Mouse (Mus musculus) MEL (cell line): Measurements from ENCODE around the gene Med24. TPM values are rescaled to one million over a fixed set of nuclear protein-coding genes. Genes with fewer than 3 reads are reported as not detected.
A peak's percentile ranks its signal among the peaks of the same experiment; 100 is the strongest.

Experiments
- DNase-seq: peaks from one replicate; pipeline ENCODE4 v3.0.0; 2011; ENCODE audit warnings: low read depth, low spot score
- H3K27ac ChIP-seq: 2 replicates; pipeline ENCODE4 v1.5.1; 2012; ENCODE audit warnings: low read depth, mild to moderate bottlenecking, control low read depth, low read length, moderate library complexity; ENCODE audit not compliant: control insufficient read depth
- H3K27me3 ChIP-seq, 2 experiments: fragments of 150-350 bp in 1 of 2; sonication (generic) in 1 of 2; 2 replicates each; pipeline ENCODE4 v1.6.1; 2012; ENCODE audit warnings: low read length in 2 of 2, mild to moderate bottlenecking in 2 of 2, improper control_type of control experiment in 1 of 2, moderate library complexity in 1 of 2; ENCODE audit not compliant: insufficient read depth in 2 of 2, control insufficient read depth in 1 of 2
- H3K36me3 ChIP-seq, 2 experiments: 2 replicates each; pipeline ENCODE4 v1.6.1; 2012 to 2014; ENCODE audit warnings: low read length in 2 of 2, improper control_type of control experiment in 1 of 2, inconsistent platforms in 1 of 2, mild to moderate bottlenecking in 1 of 2; ENCODE audit not compliant: insufficient read depth in 2 of 2, control insufficient read depth in 1 of 2
- H3K4me1 ChIP-seq, 2 experiments: fragments of 150-350 bp in 1 of 2; sonication (generic) in 1 of 2; 2 replicates each; pipeline ENCODE4 v1.6.1; 2012; ENCODE audit warnings: low read length in 2 of 2, improper control_type of control experiment in 1 of 2, mild to moderate bottlenecking in 1 of 2; ENCODE audit not compliant: insufficient read depth in 2 of 2, control insufficient read depth in 1 of 2
- H3K4me3 ChIP-seq, 2 experiments: fragments of 150-350 bp in 1 of 2; sonication (generic) in 1 of 2; 2 replicates each; pipeline ENCODE4 v1.5.1; 2012; ENCODE audit warnings: low read depth in 2 of 2, low read length in 2 of 2, mild to moderate bottlenecking in 2 of 2, moderate library complexity in 2 of 2, control low read depth in 1 of 2, improper control_type of control experiment in 1 of 2; ENCODE audit not compliant: control insufficient read depth in 1 of 2, insufficient read depth in 1 of 2
- H3K79me2 ChIP-seq: 2 replicates; pipeline ENCODE4 v1.6.1; 2012; ENCODE audit warnings: mild to moderate bottlenecking, low read length, moderate library complexity; ENCODE audit not compliant: control insufficient read depth, poor library complexity, insufficient read depth
- H3K9ac ChIP-seq: 2 replicates; pipeline ENCODE4 v1.6.1; 2012; ENCODE audit warnings: low read depth, mild to moderate bottlenecking, control low read depth, low read length, moderate library complexity; ENCODE audit not compliant: control insufficient read depth, poor library complexity, severe bottlenecking
- H3K9me3 ChIP-seq: fragments of 150-350 bp; sonication (generic); replicated peaks from 2 replicates; pipeline ENCODE4 v1.6.1; 2012; ENCODE audit warnings: mild to moderate bottlenecking, low read length, improper control_type of control experiment, moderate library complexity; ENCODE audit not compliant: insufficient read depth
- BHLHE40 ChIP-seq: IDR thresholded peaks from 2 replicates; pipeline ENCODE4 v1.6.1; 2012; ENCODE audit warnings: low read depth, mild to moderate bottlenecking, inconsistent platforms, low read length, improper control_type of control experiment, borderline replicate concordance
- CHD1 ChIP-seq: IDR thresholded peaks from 2 replicates; pipeline ENCODE4 v1.6.1; 2012; ENCODE audit warnings: low read depth, mild to moderate bottlenecking, inconsistent platforms, low read length, improper control_type of control experiment
- CHD2 ChIP-seq: IDR thresholded peaks from 2 replicates; pipeline ENCODE4 v1.6.1; 2011; ENCODE audit warnings: low read length, improper control_type of control experiment
- CTCF ChIP-seq, 3 experiments: IDR thresholded peaks in 2 of 3; conservative IDR thresholded peaks in 1 of 3; 2 replicates each; pipeline ENCODE4 v1.5.1; 2011 to 2012; ENCODE audit warnings: low read length in 3 of 3, low read depth in 2 of 3, mild to moderate bottlenecking in 2 of 3, improper control_type of control experiment in 1 of 3, inconsistent platforms in 1 of 3, mixed read lengths in 1 of 3, moderate library complexity in 1 of 3; ENCODE audit not compliant: control insufficient read depth in 1 of 3, insufficient read depth in 1 of 3, poor library complexity in 1 of 3, severe bottlenecking in 1 of 3
- E2F4 ChIP-seq: IDR thresholded peaks from 2 replicates; pipeline ENCODE4 v1.6.1; 2011; ENCODE audit warnings: low read depth, low read length, improper control_type of control experiment, borderline replicate concordance
- ELF1 ChIP-seq: IDR thresholded peaks from 2 replicates; pipeline ENCODE4 v1.6.1; 2014; ENCODE audit warnings: low read depth, mild to moderate bottlenecking, inconsistent platforms, low read length, improper control_type of control experiment, moderate library complexity
- EP300 ChIP-seq, 2 experiments: IDR thresholded peaks; 2 replicates each; pipeline ENCODE4 v1.6.1; 2011; ENCODE audit warnings: improper control_type of control experiment in 2 of 2, low read length in 2 of 2, low read depth in 1 of 2, mild to moderate bottlenecking in 1 of 2
- ETS1 ChIP-seq: IDR thresholded peaks from 2 replicates; pipeline ENCODE4 v1.6.1; 2012; ENCODE audit warnings: low read depth, mild to moderate bottlenecking, inconsistent platforms, low read length, improper control_type of control experiment, moderate library complexity
- GABPA ChIP-seq: IDR thresholded peaks from 2 replicates; pipeline ENCODE4 v1.6.1; 2012; ENCODE audit warnings: low read depth, mild to moderate bottlenecking, inconsistent platforms, low read length, improper control_type of control experiment, moderate library complexity
- GATA1 ChIP-seq: IDR thresholded peaks from 2 replicates; pipeline ENCODE4 v1.6.1; 2011; ENCODE audit warnings: low read depth, low read length, improper control_type of control experiment
- HCFC1 ChIP-seq: IDR thresholded peaks from 2 replicates; pipeline ENCODE4 v1.6.1; 2012; ENCODE audit warnings: low read depth, mild to moderate bottlenecking, inconsistent platforms, low read length, improper control_type of control experiment, moderate library complexity
- JUND ChIP-seq: IDR thresholded peaks from 2 replicates; pipeline ENCODE4 v1.6.1; 2011; ENCODE audit warnings: low read depth, mild to moderate bottlenecking, improper control_type of control experiment, low read length
- KAT2A ChIP-seq: conservative IDR thresholded peaks from 2 replicates; pipeline ENCODE4 v1.6.1; 2012; ENCODE audit warnings: low read depth, low read length, improper control_type of control experiment, inconsistent platforms
- MAX ChIP-seq: IDR thresholded peaks from 2 replicates; pipeline ENCODE4 v1.6.1; 2011; ENCODE audit warnings: low read length, improper control_type of control experiment
- MEF2A ChIP-seq: IDR thresholded peaks from 2 replicates; pipeline ENCODE4 v1.6.1; 2014; ENCODE audit warnings: low read depth, mild to moderate bottlenecking, inconsistent platforms, low read length, improper control_type of control experiment; ENCODE audit not compliant: poor library complexity, insufficient replicate concordance, severe bottlenecking; ENCODE audit errors: extremely low read depth
- MXI1 ChIP-seq: IDR thresholded peaks from 2 replicates; pipeline ENCODE4 v1.6.1; 2011; ENCODE audit warnings: mild to moderate bottlenecking, low read depth, low read length, improper control_type of control experiment
- MYB ChIP-seq: IDR thresholded peaks from 2 replicates; pipeline ENCODE4 v1.6.1; 2011; ENCODE audit warnings: mild to moderate bottlenecking, low read depth, low read length, improper control_type of control experiment
- MYC ChIP-seq: IDR thresholded peaks from 2 replicates; pipeline ENCODE4 v1.6.1; 2011; ENCODE audit warnings: low read depth, mild to moderate bottlenecking, low read length, improper control_type of control experiment, moderate library complexity
- NELFE ChIP-seq: IDR thresholded peaks from 2 replicates; pipeline ENCODE4 v1.6.1; 2011; ENCODE audit warnings: low read depth, low read length, improper control_type of control experiment
- NRF1 ChIP-seq: IDR thresholded peaks from 2 replicates; pipeline ENCODE4 v1.6.1; 2014; ENCODE audit warnings: low read depth, mild to moderate bottlenecking, inconsistent platforms, low read length, improper control_type of control experiment, moderate library complexity; ENCODE audit not compliant: poor library complexity, insufficient read depth, severe bottlenecking
- POLR2A ChIP-seq, 2 experiments: IDR thresholded peaks; 2 replicates each; pipeline ENCODE4 v1.6.1; 2011 to 2012; ENCODE audit warnings: low read length in 2 of 2, mild to moderate bottlenecking in 2 of 2, control low read depth in 1 of 2, improper control_type of control experiment in 1 of 2, low read depth in 1 of 2, moderate library complexity in 1 of 2; ENCODE audit not compliant: control insufficient read depth in 1 of 2, insufficient read depth in 1 of 2, poor library complexity in 1 of 2
- POLR2AphosphoS2 ChIP-seq: IDR thresholded peaks from 2 replicates; pipeline ENCODE4 v1.6.1; 2011; ENCODE audit warnings: low read length, improper control_type of control experiment
- POLR2AphosphoS5 ChIP-seq: IDR thresholded peaks from 2 replicates; pipeline ENCODE4 v1.6.1; 2012; ENCODE audit warnings: low read depth, borderline replicate concordance, mild to moderate bottlenecking, inconsistent platforms, low read length, moderate library complexity, mixed read lengths
- RAD21 ChIP-seq: IDR thresholded peaks from 2 replicates; pipeline ENCODE4 v1.6.1; 2011; ENCODE audit warnings: mild to moderate bottlenecking, low read depth, low read length, improper control_type of control experiment
- RCOR1 ChIP-seq: IDR thresholded peaks from 2 replicates; pipeline ENCODE4 v1.6.1; 2012; ENCODE audit warnings: low read depth, mild to moderate bottlenecking, inconsistent platforms, low read length, improper control_type of control experiment
- SIN3A ChIP-seq: IDR thresholded peaks from 2 replicates; pipeline ENCODE4 v1.6.1; 2012; ENCODE audit warnings: low read length, improper control_type of control experiment, inconsistent platforms
- SMC3 ChIP-seq: IDR thresholded peaks from 2 replicates; pipeline ENCODE4 v1.6.1; 2011; ENCODE audit warnings: low read depth, low read length, improper control_type of control experiment
- TAL1 ChIP-seq: IDR thresholded peaks from 2 replicates; pipeline ENCODE4 v1.6.1; 2012; ENCODE audit warnings: mild to moderate bottlenecking, inconsistent platforms, low read length, moderate library complexity, mixed read lengths
- TBP ChIP-seq: IDR thresholded peaks from 2 replicates; pipeline ENCODE4 v1.8.0; 2011; ENCODE audit warnings: low read depth, low read length, improper control_type of control experiment
- TCF12 ChIP-seq: IDR thresholded peaks from 2 replicates; pipeline ENCODE4 v1.6.1; 2014; ENCODE audit warnings: low read depth, mild to moderate bottlenecking, inconsistent platforms, low read length, improper control_type of control experiment, moderate library complexity
- UBTF ChIP-seq: IDR thresholded peaks from 2 replicates; pipeline ENCODE4 v1.6.1; 2012; ENCODE audit warnings: low read depth, mild to moderate bottlenecking, inconsistent platforms, low read length, improper control_type of control experiment, moderate library complexity, borderline replicate concordance; ENCODE audit not compliant: insufficient read depth
- USF1 ChIP-seq: IDR thresholded peaks from 2 replicates; pipeline ENCODE4 v1.6.1; 2014; ENCODE audit warnings: low read depth, mild to moderate bottlenecking, inconsistent platforms, low read length, improper control_type of control experiment, moderate library complexity
- USF2 ChIP-seq, 2 experiments: IDR thresholded peaks; 2 replicates each; pipeline ENCODE4 v1.6.1; 2011 to 2012; ENCODE audit warnings: improper control_type of control experiment in 2 of 2, low read length in 2 of 2, borderline replicate concordance in 1 of 2, inconsistent platforms in 1 of 2, low read depth in 1 of 2, mild to moderate bottlenecking in 1 of 2; ENCODE audit not compliant: insufficient read depth in 1 of 2
- ZC3H11A ChIP-seq: IDR thresholded peaks from 2 replicates; pipeline ENCODE4 v1.6.1; 2012; ENCODE audit warnings: low read depth, mild to moderate bottlenecking, inconsistent platforms, low read length, improper control_type of control experiment
- ZKSCAN1 ChIP-seq: IDR thresholded peaks from 2 replicates; pipeline ENCODE4 v1.6.1; 2012; ENCODE audit warnings: low read depth, mild to moderate bottlenecking, inconsistent platforms, low read length, improper control_type of control experiment, moderate library complexity
- ZNF384 ChIP-seq: IDR thresholded peaks from 2 replicates; pipeline ENCODE4 v1.6.1; 2012; ENCODE audit warnings: low read depth, mild to moderate bottlenecking, inconsistent platforms, low read length, improper control_type of control experiment
- polyA plus RNA-seq, 2 experiments: library from polyadenylated mRNA; stranded (reverse) in 1 of 2; unstranded in 1 of 2; fragments of >175 nt in 1 of 2; fragments of >200 nt in 1 of 2; gene quantifications; 2 replicates each; pipeline versions ENCODE4 v1.2.1 to v1.2.4; 2012; ENCODE audit warnings: low replicate concordance in 2 of 2, low read depth in 1 of 2; ENCODE audit not compliant: insufficient read length in 2 of 2, insufficient read depth in 1 of 2, missing spikeins in 1 of 2
- total RNA-seq: library from RNA; depleted of rRNA; stranded (reverse); fragments of 300-350 nt; gene quantifications from 2 replicates; pipeline ENCODE4 v1.2.3, GENCODE M21; 2012; rRNA removed

Gene Med24
- total RNA-seq = 37.5 and 41.4 TPM in 2 replicates
- polyA plus RNA-seq = 10 to 100 TPM in 1 of 2 experiments, not detected in 1; 89.8 TPM

- no peaks in the 10 kb centered on the region for H3K9me3 ChIP-seq
- H3K36me3 ChIP-seq = peaks cover 0 to 9% of the 10 kb centered on the region in 2 experiments; a peak in 2 of 4 replicates
- H3K27me3 ChIP-seq = peaks cover 0 to 3% of the 10 kb centered on the region in 2 experiments; a peak in 1 of 4 replicates
- peak; percentile 98 for DNase-seq
- peak within 1 kb of the TSS; percentile 65 for H3K27ac ChIP-seq
- H3K79me2 ChIP-seq = peaks cover 1% of the 10 kb centered on the region; the same call in 1 of the 2 replicates
- H3K4me1 ChIP-seq = peaks cover 3 to 9% of the 10 kb centered on the region in 2 experiments; a peak in 2 of 4 replicates
- H3K9ac ChIP-seq = peak within 1 kb of the TSS; percentile 83
- H3K4me3 ChIP-seq = peak within 1 kb of the TSS; percentile 93 to 95
- TF ChIP-seq ETS1 (no peak), EP300 (IDR thresholded peaks at IDR 0.05; ENCODE audit: low read depth in 1 of 2, low read length in 2 of 2) (peak in 1 of 2 experiments; percentile 49; a peak in 2 of 4 replicates), ZNF384 (0 out of 2 replicates have a peak, but pooled peaks have one; percentile 38), USF2 (IDR thresholded peaks at IDR 0.05; ENCODE audit: borderline replicate concordance in 1 of 2, insufficient read depth in 1 of 2, low read depth in 1 of 2, low read length in 2 of 2) (no peak), GATA1 (peak; percentile 57), HCFC1 (peak; percentile 100), NELFE (peak; percentile 90), POLR2A (IDR thresholded peaks at IDR 0.05; ENCODE audit: control insufficient read depth in 1 of 2, insufficient read depth in 1 of 2, low read depth in 1 of 2, low read length in 2 of 2, poor library complexity in 1 of 2) (peak; percentile 71 to 91), CTCF (IDR thresholded peaks at IDR 0.05 in 2 of 3, conservative IDR thresholded peaks at IDR 0.05 in 1 of 3; ENCODE audit: control insufficient read depth in 1 of 3, insufficient read depth in 1 of 3, low read depth in 2 of 3, low read length in 3 of 3, poor library complexity in 1 of 3, severe bottlenecking in 1 of 3) (no peak), MYB (no peak; the same call in 1 of the 2 replicates), E2F4 (no peak), ELF1 (peak; percentile 83), TCF12 (peak; percentile 63), TAL1 (no peak), USF1 (peak; percentile 29; the same call in 1 of the 2 replicates), ZKSCAN1 (no peak), RAD21 (no peak), SMC3 (no peak), SIN3A (peak; percentile 96), RCOR1 (no peak), POLR2AphosphoS5 (0 out of 2 replicates have a peak, but pooled peaks have one; percentile 65), CHD2 (peak; percentile 93), BHLHE40 (no peak), MYC (no peak), KAT2A (peak; percentile 100), UBTF (no peak), MXI1 (peak; percentile 86), GABPA (no peak), POLR2AphosphoS2 (peak; percentile 74; the same call in 1 of the 2 replicates), JUND (0 out of 2 replicates have a peak, but pooled peaks have one; percentile 30), TBP (peak; percentile 92), CHD1 (0 out of 2 replicates have a peak, but pooled peaks have one; percentile 46), MEF2A (no peak), NRF1 (peak; percentile 55), MAX (no peak), ZC3H11A (no peak)
Measured at GRCm38 (mm10) chr11:98729119-98729588, at the start of gene Med24. Gene Med24, minus strand, starts transcription at chr11:98729435.
